Mouse (Mus musculus): ENCODE measurements around the gene Klhl3. TPM values are rescaled to one million over a fixed set of nuclear protein-coding genes. Genes with fewer than 3 reads are reported as not detected.

Klhl3 gene
- polyA plus RNA-seq, 1 experiment from 2014 or later, result 8.9 TPM

DNA sequence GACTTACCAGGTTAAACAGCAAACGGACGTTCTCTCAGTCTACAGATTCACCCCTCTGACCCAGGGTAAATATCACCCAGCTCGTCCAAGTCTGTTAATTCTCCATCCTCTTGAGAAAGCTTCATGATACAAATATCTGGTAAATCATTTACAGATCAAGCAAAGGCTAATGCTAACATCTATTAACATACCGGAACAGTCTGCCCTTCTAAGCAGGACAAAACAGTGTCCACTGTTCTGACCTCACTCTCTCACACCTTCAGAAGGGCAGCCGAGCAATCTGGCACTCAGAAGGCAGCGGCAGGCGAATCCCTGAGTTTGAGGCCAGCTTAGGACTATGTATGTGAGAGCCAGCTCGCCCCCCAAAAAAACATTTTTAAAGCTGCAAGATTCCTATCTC lies 10.0 kb upstream of the Klhl3 start:
- H3K36me3 ChIP-seq, result no peaks in the 10 kb centered on the region
- H3K27ac ChIP-seq, result no peak overlapping the region
- ATAC-seq, result no peak
- 76% methylated on average over 8 of the region's 8 CpGs for WGBS
- no peak overlapping the region for H3K9ac ChIP-seq (replicated peaks)
- no peaks in the 10 kb centered on the region for H3K27me3 ChIP-seq
- H3K4me1 ChIP-seq (replicated peaks), result peaks cover 33% of the 10 kb centered on the region
- no peak overlapping the region for H3K4me3 ChIP-seq (replicated peaks)
- H3K4me2 ChIP-seq (replicated peaks), result no peak overlapping the region
- no peaks in the 10 kb centered on the region for H3K9me3 ChIP-seq

DNA sequence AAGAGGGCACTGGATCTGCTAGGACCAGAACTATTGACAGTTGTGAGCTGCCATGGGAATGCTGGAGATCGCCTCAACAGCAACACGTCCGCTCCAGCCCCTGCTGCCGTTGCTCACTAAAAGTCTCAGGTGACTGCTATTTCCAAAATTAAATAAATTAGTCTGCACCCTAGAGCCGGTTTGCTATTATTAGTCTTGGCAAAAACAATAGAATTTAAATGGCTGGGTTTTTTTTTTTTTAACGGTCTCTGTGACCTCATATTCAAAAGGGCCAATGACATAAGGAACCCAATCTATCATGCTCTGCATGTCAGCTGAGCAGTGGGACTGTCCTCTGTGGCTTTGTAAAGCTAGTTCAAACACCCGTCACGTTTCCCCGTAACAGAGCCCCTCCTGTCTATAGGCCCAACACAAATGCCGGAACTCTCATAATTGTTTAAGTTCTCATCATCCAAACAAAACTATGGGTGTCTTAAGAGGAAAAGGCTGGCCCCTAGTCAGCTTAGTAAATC lies 9.4 kb upstream of the Klhl3 start:
- Histone ChIP-seq H3K4me2 (replicated peaks) (no peak overlapping the region), H3K4me1 (replicated peaks) (peaks cover 33% of the 10 kb centered on the region), H3K27ac (no peak overlapping the region), H3K4me3 (replicated peaks) (no peak overlapping the region), H3K9ac (replicated peaks) (no peak overlapping the region), H3K9me3 (no peaks in the 10 kb centered on the region), H3K27me3 (no peaks in the 10 kb centered on the region), H3K36me3 (no peaks in the 10 kb centered on the region)
- 63% methylated on average over 10 of the region's 10 CpGs for WGBS
- ATAC-seq, result no peak

DNA sequence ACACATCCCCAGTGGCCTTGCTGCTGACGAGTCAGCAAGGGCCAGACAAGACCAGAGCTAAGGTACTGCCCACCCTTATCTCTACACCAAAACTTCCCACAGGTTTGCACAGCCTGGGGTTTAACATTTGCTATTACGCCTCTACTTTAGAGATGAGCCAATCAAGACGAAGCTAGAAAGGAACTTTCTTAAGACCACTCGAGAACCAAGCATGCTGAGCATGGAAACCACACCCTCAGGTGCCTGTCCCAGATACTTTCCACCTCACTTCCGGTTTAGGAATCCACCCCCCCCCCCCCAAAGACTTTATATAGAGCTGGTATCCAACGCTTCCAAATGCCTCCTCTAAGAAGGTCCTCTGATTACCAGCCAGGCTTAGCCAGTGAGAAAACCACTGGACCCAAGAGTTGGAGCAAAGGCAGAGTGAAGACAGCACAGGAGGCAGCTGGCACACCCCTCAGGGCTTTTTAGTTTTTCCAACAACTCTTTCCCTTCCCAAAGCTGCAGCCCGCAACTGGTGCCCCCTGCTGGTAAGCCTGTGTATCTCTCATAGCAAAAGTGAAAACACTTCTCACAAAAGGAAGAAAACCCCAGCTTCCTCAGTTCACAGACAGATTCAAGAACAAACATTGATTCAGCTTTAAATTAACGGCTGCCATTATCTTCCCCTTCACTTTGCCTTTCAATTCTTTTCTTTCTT lies 4.1 kb upstream of the Klhl3 start:
- ATAC-seq, result no peak
- Histone ChIP-seq H3K9me3 (no peaks in the 10 kb centered on the region), H3K4me1 (replicated peaks) (peaks cover 10% of the 10 kb centered on the region), H3K27me3 (no peaks in the 10 kb centered on the region), H3K36me3 (no peaks in the 10 kb centered on the region), H3K4me3 (replicated peaks) (no peak overlapping the region), H3K9ac (replicated peaks) (no peak overlapping the region), H3K27ac (no peak overlapping the region), H3K4me2 (replicated peaks) (no peak overlapping the region)
- 69% methylated on average over 8 of the region's 8 CpGs for WGBS

DNA sequence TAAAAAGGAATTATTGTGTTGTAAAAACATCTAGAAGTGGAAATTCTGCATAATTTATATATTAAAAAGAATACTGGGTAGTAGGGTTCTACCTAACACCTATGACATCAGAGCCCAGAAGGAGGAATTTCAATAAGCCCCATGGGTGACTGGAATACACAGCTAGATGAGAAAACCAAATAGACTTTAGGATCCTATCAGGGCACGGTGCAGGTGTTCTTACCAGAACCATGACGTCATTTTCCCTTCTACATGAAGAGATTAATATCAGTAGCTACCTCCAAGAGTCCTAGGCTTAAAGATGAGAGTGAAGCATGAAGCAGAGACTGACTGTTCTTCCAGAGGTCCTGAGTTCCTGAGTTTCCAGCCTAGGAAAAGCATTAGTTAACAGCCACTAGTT lies 3.4 kb upstream of the Klhl3 start:
- H3K36me3 ChIP-seq, result no peaks in the 10 kb centered on the region

DNA sequence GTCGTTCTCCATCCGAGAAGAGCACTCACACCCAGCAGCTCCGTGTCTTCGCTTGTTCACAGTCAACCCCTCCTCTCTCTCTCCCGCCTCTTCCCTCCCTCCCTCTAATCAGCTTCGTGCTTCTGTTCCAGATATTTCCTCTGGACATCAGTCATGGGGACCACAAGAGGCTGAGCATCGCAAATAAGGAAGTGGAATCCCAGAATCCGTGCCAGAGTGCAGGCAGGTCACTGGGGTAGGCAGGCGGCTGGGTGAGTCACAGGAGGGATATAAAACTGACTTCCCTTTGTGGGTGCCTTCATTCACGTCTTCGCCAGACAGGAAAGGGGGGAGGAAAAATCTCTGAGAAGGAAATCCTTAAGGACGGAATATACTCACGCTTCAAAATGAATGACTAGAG lies 1.8 kb upstream of the Klhl3 start:
- no peaks in the 10 kb centered on the region for H3K36me3 ChIP-seq
- H3K4me3 ChIP-seq (replicated peaks), result no peak overlapping the region
- no peak for ATAC-seq
- H3K27ac ChIP-seq, result no peak overlapping the region
- H3K27me3 ChIP-seq, result no peaks in the 10 kb centered on the region
- no peak overlapping the region for H3K9ac ChIP-seq (replicated peaks)
- WGBS, result 74% methylated on average over 13 of the region's 13 CpGs
- H3K4me2 ChIP-seq (replicated peaks), result no peak overlapping the region
- peaks cover 24% of the 10 kb centered on the region for H3K4me1 ChIP-seq (replicated peaks)
- H3K9me3 ChIP-seq, result no peaks in the 10 kb centered on the region

More for the DNA sequence above, 3.4 kb upstream of the Klhl3 start:
- H3K9ac ChIP-seq (replicated peaks), result no peak overlapping the region
- no peak overlapping the region for H3K27ac ChIP-seq
- H3K4me3 ChIP-seq (replicated peaks), result no peak overlapping the region
- no peaks in the 10 kb centered on the region for H3K9me3 ChIP-seq
- WGBS, result 92% methylated on average over 2 of the region's 2 CpGs
- peaks cover 16% of the 10 kb centered on the region for H3K4me1 ChIP-seq (replicated peaks)
- no peak overlapping the region for H3K4me2 ChIP-seq (replicated peaks)
- H3K27me3 ChIP-seq, result no peaks in the 10 kb centered on the region
- ATAC-seq, result no peak

DNA sequence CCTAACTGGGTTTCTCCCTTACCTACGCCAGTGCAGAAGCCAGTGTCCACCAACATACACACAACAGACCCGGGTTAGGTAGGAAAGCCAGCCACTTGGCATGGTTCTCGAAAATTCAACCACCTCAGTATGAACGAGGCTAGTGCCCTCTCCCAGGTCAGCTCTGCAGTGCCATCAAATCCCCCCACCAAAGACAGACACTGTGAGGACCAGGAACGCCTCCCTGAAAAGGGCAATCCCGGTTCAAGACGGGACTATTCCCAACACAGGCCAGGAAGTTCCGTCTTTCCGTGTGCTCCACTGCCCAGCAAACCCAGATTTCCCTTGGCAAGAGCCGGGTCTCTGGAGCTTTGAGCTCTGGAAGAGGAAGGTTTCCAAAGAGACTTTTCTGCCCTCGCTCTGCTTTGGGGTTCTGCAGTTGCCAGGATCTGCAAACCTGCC lies 771 bp downstream of the Klhl3 start:
- 20% methylated on average over 11 of the region's 11 CpGs for WGBS
- H3K36me3 ChIP-seq, result no peaks in the 10 kb centered on the region
- H3K9me3 ChIP-seq, result no peaks in the 10 kb centered on the region
- no peaks in the 10 kb centered on the region for H3K27me3 ChIP-seq
- peak overlapping the region; percentile 58 for H3K4me3 ChIP-seq (replicated peaks)
- H3K27ac ChIP-seq, result peak overlapping the region; percentile 95
- H3K4me2 ChIP-seq (replicated peaks), result peak overlapping the region; percentile 72
- peak overlapping the region; percentile 78 for H3K9ac ChIP-seq (replicated peaks)
- peaks cover 28% of the 10 kb centered on the region for H3K4me1 ChIP-seq (replicated peaks)
- peak; percentile 17 for ATAC-seq

DNA sequence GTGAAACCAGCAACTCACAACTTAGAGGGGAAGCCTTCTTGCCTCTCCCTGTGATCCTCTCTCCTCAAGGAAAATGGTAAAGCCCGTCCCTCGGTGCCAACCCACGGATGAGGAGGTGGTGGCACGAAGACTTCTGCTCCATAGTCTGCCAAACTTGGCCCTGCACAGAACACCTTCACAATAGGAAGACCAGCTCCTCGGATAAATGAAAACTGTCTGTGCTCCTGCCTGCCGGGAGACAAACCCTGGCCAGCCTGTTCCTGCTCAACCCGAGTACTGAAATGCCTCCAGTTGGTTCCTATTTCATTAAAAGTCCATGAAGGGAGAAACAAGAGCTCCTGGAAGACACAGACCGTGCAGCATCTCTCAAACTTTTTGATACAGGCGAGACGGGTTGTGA lies 1.2 kb downstream of the Klhl3 start:
- ATAC-seq, result no peak
- H3K27me3 ChIP-seq, result no peaks in the 10 kb centered on the region
- H3K9me3 ChIP-seq, result no peaks in the 10 kb centered on the region
- WGBS, result 77% methylated on average over 10 of the region's 10 CpGs
- H3K9ac ChIP-seq (replicated peaks), result peak overlapping the region; percentile 78
- H3K27ac ChIP-seq, result peak overlapping the region; percentile 95; the same call in 1 of the 2 replicates
- no peaks in the 10 kb centered on the region for H3K36me3 ChIP-seq
- H3K4me2 ChIP-seq (replicated peaks), result peak overlapping the region; percentile 72
- H3K4me1 ChIP-seq (replicated peaks), result peaks cover 28% of the 10 kb centered on the region
- H3K4me3 ChIP-seq (replicated peaks), result peak overlapping the region; percentile 58

DNA sequence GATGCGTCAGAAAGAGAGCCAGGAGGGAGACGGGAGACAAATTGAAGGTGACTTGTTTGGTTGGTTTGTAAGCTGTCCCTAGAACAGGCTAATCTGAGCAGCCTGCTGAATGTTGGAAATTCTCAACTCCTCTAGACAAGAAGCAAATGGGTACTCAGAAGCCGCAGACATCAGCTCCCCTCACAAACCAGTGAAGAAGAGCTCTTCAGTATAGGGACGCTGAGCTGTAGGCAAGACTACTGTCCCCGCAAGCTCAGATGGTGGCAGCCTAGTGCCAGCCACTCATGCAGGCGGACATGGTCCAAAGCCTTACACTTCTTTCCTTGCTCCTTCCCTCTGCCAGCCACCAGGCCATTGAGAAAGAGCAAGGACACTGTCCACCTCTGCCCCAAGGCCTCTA lies 2.1 kb downstream of the Klhl3 start:
- Histone ChIP-seq H3K9me3 (no peaks in the 10 kb centered on the region), H3K36me3 (no peaks in the 10 kb centered on the region), H3K9ac (replicated peaks) (no peak overlapping the region), H3K4me1 (replicated peaks) (peaks cover 28% of the 10 kb centered on the region), H3K4me3 (replicated peaks) (peak overlapping the region; percentile 58; the same call in 1 of the 2 replicates), H3K4me2 (replicated peaks) (peak overlapping the region; percentile 72), H3K27me3 (no peaks in the 10 kb centered on the region), H3K27ac (no peak overlapping the region)
- ATAC-seq, result no peak
- WGBS, result 95% methylated on average over 6 of the region's 6 CpGs

DNA sequence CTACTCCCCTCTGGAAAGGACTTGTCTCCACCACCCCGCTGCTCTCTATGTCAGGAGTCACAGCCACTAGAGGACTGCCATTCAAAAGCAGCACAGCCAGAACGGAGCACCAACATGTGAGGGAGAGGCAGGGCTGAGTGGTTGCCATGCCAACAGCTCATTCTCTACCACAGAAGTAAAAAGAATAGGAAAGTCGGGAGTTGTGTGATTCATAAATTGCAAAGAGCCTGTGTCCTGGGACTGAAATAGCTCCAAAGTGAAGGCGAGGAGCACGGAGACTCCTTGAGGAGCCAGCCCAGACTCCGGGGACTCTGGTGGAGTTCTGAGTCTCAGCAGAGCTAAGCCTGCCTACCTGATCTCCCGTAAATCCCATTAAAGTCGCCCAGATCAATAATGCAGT lies 22.7 kb downstream of the Klhl3 start:
- peak; percentile 95 for ATAC-seq
- Histone ChIP-seq H3K4me2 (replicated peaks) (peak overlapping the region; percentile 38), H3K9me3 (no peaks in the 10 kb centered on the region), H3K27me3 (no peaks in the 10 kb centered on the region), H3K4me1 (replicated peaks) (peaks cover 22% of the 10 kb centered on the region), H3K36me3 (no peaks in the 10 kb centered on the region), H3K4me3 (replicated peaks) (0 out of 2 replicates have a peak overlapping the region, but pooled peaks have one; percentile 7), H3K27ac (peak overlapping the region; percentile 67), H3K9ac (replicated peaks) (no peak overlapping the region)
- WGBS, result 7% methylated on average over 8 of the region's 8 CpGs

DNA sequence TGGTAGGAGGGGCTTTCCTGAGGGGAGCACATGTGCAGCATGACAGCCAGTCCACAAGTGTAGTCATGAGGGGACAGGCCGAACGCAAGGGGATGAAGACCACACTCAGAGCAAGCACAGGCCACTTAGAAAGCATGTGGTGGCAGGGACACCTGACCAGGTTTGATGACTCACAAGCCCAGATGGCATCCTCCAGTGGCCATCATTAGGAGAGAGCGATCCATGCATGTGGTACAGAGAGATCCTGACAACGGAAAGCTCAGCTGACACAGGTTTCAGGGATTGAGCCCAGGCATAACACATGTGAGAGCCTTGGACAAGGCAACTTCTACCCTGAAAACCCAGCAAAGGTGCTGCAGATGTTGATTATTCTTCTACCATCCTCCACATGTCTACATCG lies 29.0 kb downstream of the Klhl3 start:
- Histone ChIP-seq H3K4me3 (replicated peaks) (no peak overlapping the region), H3K4me1 (replicated peaks) (no peaks in the 10 kb centered on the region), H3K27ac (no peak overlapping the region), H3K27me3 (no peaks in the 10 kb centered on the region), H3K9ac (replicated peaks) (no peak overlapping the region), H3K36me3 (peaks cover 15% of the 10 kb centered on the region), H3K4me2 (replicated peaks) (no peak overlapping the region), H3K9me3 (no peaks in the 10 kb centered on the region)
- ATAC-seq, result no peak
- 96% methylated on average over 5 of the region's 5 CpGs for WGBS

DNA sequence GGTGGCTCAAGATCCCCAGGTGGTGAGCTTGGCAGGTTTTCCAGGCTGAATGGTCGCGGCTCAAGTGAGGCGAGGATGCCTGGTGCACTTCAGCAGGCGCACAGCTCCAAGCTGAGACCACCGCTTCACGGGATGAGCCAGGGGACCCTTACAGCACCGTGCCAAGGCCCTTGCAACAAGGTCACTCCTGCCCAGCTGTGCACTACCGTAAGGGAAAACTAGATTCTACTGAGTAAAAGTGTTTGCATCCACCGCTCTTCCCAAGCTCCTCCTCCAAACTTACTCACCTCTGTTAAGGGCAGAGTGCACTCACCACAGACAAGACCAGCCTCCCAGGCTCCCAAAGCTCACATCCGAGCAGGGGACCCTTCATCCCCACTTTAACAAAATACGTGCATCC lies 29.9 kb downstream of the Klhl3 start:
- 84% methylated on average over 11 of the region's 11 CpGs for WGBS

DNA sequence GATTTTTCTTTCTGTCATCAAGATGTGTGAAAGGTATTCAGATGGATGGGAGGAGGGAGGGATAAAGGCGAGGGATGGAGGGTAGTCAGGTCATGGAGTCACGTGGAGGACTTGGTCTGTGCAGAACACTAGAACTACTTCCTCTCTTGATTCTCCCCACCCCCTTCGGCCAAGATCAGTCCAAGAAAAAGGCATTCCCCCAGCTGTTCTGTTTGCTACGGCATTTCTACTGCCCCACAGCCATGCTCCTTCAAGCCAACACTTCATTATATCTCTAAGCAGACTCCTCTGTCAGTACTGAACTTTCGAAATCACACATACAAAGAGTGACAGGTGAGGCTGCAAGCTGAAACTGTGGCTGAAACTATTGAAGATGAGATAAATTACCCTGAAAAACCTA lies 30.3 kb downstream of the Klhl3 start:
- Histone ChIP-seq H3K4me3 (replicated peaks) (no peak overlapping the region), H3K9ac (replicated peaks) (no peak overlapping the region), H3K9me3 (no peaks in the 10 kb centered on the region), H3K4me2 (replicated peaks) (no peak overlapping the region), H3K27ac (no peak overlapping the region), H3K4me1 (replicated peaks) (no peaks in the 10 kb centered on the region), H3K27me3 (no peaks in the 10 kb centered on the region), H3K36me3 (peaks cover 15% of the 10 kb centered on the region)
- WGBS, result 79% methylated on average over 5 of the region's 5 CpGs
- ATAC-seq, result no peak

More for the DNA sequence above, 29.9 kb downstream of the Klhl3 start:
- no peak overlapping the region for H3K4me3 ChIP-seq (replicated peaks)
- H3K36me3 ChIP-seq, result peaks cover 15% of the 10 kb centered on the region
- no peaks in the 10 kb centered on the region for H3K27me3 ChIP-seq
- H3K4me1 ChIP-seq (replicated peaks), result no peaks in the 10 kb centered on the region
- H3K9me3 ChIP-seq, result no peaks in the 10 kb centered on the region
- no peak overlapping the region for H3K9ac ChIP-seq (replicated peaks)
- no peak for ATAC-seq
- H3K27ac ChIP-seq, result no peak overlapping the region
- no peak overlapping the region for H3K4me2 ChIP-seq (replicated peaks)

DNA sequence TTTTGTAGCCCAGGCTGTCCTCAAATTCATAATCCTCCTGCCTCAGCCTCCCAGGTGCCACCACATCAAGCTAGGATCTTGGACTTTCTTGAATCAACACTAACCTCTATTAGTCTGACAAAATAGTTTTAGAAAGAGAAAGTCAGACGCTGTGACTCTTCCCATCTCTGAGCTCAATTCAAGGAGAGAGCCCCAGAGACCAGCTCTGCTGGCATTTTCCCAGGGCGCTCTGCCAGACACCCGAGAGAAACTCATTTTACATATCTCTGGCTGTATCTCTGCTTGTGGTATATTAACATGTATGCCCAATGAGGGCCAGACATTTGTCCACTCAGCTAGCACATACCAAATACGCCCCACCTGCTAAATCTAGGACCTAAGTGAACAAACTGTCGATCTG lies 35.0 kb downstream of the Klhl3 start:
- 88% methylated on average over 5 of the region's 5 CpGs for WGBS
- Histone ChIP-seq H3K4me1 (replicated peaks) (no peaks in the 10 kb centered on the region), H3K4me3 (replicated peaks) (no peak overlapping the region), H3K36me3 (peaks cover 4% of the 10 kb centered on the region), H3K27ac (no peak overlapping the region), H3K9me3 (no peaks in the 10 kb centered on the region), H3K27me3 (no peaks in the 10 kb centered on the region), H3K4me2 (replicated peaks) (no peak overlapping the region), H3K9ac (replicated peaks) (no peak overlapping the region)
- no peak for ATAC-seq

All from midbrain, embryonic 13.5 days (tissue).